Mouse (Mus musculus): ENCODE measurements around the gene Slco1c1. TPM values are rescaled to one million over a fixed set of nuclear protein-coding genes. Genes with fewer than 3 reads are reported as not detected.

Slco1c1 gene
- polyA plus RNA-seq (2014; fragmentation: Illumina TruSeq; extraction: RNeasy Lipid Tissue Mini Kit (QIAGEN cat#74804); ENCODE audit: low read depth, low replicate concordance), result 0.70 TPM

DNA sequence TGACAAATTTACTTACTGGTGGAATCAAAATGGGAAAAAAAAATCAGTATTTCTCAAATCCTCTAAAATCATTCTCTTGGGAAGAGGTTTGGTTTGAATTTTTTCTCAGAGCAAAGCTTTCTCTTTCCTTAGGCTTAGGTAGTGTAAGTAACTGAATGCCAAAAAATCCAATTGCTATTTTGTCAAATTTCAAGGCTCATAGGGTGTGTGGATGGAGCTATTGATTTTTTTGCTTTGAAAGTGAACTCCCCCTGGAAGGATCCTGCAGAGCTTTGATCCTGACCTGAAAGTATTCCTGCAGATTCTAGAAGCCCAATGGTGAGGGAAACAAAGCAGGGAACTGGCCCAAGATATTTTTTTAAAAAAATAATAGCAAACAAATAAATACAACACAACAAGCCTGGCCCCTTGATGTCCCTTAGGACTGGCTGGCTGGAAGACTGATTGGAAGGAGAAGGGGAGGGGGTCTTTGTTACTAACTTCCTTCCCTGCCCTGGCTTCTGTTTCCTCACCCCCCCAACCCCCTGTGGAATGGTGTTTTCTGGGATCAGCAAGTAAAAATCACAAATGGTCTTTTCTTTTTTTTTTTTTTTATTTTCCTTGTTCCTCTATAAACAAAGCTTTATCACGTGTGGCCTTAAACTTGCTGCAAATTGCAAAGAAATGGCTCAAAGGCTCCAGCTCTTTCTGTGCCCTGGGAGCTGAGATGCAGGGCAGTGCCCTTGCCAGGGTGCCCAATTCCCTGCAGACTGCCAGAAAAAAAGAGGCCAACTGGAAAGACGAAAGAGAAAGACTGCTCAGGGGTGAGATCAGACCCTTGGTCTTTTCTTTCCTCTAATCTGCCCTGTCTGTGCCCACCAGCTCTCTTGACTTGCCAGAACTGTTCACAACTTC, at the start of gene Slco1c1:
Gene Slco1c1 (plus strand): TSS at position 622 of the 894 bp plus-strand sequence.

Other genes with a start within 250 kb of the Slco1c1 start
- gene Slco1b2, start 105.2 kb downstream of the Slco1c1 start, polyA plus RNA-seq (2014; fragmentation: Illumina TruSeq; extraction: RNeasy Lipid Tissue Mini Kit (QIAGEN cat#74804); ENCODE audit: low read depth, low replicate concordance), result not detected
- not detected for gene Gm5724, start 249.4 kb downstream of the Slco1c1 start, polyA plus RNA-seq (2014; fragmentation: Illumina TruSeq; extraction: RNeasy Lipid Tissue Mini Kit (QIAGEN cat#74804); ENCODE audit: low read depth, low replicate concordance)

Data from adrenal gland, adult 10 weeks (tissue).